Mouse (Mus musculus) small intestine, adult 2 months (tissue): ENCODE data around the gene Fam124b.

Experiments
- CTCF ChIP-seq: fragments of 200-500 bp; IDR thresholded peaks from 2 replicates; pipeline ENCODE4 v1.5.1; 2012; ENCODE audit warnings: low read depth, mild to moderate bottlenecking, control low read depth, inconsistent platforms, low read length, moderate library complexity, mixed read lengths; ENCODE audit not compliant: insufficient replicate concordance, insufficient read length; ENCODE audit errors: extremely low read depth
- POLR2A ChIP-seq: fragments of 200-500 bp; IDR thresholded peaks from 2 replicates; pipeline ENCODE4 v1.6.1; 2012; ENCODE audit warnings: low read depth, mild to moderate bottlenecking, control low read depth, inconsistent platforms, low read length, moderate library complexity

GRCm38 (mm10) chr1:80192837-80193236, 25.4 kb downstream of the Fam124b start:
- TF ChIP-seq CTCF, result no peak
- TF ChIP-seq POLR2A, result no peak
